Mouse (Mus musculus) spleen, embryonic (tissue): Measurements from ENCODE around the gene Zc2hc1c.

ENCODE experiments used
- CTCF ChIA-PET: fragments of 350-600 bp; sonication (Branson Sonifier 250); formaldehyde crosslinking; loops from one replicate; lab custom pipeline; 2022; lab: Charles Lee

Zc2hc1c gene

DNA sequence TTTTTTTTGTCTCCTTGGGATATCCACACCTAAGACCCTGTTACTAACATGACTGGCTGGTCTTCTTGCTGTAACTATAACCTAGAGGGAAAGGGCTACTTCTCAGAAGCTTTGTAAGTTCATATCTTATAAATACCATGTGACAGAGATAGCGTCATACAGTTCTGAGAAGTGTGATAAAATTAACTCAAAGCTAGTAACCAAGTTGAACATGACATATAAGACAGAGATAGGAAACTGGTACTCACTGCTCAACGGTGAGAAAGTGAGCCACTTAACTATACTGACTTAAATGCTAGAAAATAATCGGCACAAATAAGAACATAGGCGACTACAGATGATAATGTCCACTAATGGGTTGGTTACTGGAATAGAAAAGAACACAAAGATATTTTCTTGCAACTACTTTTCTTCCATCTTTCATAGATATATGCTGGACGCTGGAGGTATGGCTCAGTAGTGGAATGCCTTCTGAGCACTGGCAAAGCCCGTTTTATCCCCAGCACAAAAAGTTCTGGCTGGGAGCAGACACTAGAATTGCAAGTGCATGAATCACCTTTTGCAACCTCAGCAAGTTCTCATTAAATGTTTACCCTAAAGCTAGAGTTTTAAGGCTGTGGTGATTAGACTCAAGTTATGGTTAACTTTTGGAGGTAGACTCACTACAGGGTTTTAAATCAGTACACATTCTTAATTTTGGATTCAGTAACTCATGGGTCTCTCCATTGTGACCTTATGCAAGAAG is 49.3 kb downstream of the Zc2hc1c start:
- CTCF ChIA-PET: interaction anchor here (0.6 to 2.0 kb wide), 6 partner anchors 82 to 1308 kb away, joined by 5 to 14 read pairs (median 7); no protein-coding TSS in a partner anchor

DNA sequence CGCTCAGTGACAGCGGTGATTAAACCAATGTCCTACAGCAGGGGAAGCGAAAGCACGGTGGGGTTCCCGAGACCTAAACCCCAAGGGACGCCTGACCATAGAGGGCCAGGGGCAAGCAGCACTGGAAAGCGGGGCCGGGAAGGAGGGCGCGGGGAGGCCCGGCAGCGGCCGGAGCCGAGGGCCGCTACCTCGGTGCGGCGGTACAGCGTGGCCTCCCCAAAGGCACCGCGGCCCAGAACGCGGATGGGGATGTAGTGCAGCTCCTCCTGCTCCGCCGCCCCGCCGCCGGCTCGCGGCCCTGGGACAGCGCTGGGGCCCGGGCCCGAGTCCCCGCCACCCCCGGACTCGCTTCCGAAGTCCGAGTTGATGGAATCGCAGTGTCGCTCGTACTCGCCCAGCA is 50.4 kb downstream of the Zc2hc1c start:
- CTCF ChIA-PET: interaction anchor here (0.6 to 2.0 kb wide), 6 partner anchors 81 to 638 kb away, joined by 3 to 14 read pairs (median 7); no protein-coding TSS in a partner anchor

DNA sequence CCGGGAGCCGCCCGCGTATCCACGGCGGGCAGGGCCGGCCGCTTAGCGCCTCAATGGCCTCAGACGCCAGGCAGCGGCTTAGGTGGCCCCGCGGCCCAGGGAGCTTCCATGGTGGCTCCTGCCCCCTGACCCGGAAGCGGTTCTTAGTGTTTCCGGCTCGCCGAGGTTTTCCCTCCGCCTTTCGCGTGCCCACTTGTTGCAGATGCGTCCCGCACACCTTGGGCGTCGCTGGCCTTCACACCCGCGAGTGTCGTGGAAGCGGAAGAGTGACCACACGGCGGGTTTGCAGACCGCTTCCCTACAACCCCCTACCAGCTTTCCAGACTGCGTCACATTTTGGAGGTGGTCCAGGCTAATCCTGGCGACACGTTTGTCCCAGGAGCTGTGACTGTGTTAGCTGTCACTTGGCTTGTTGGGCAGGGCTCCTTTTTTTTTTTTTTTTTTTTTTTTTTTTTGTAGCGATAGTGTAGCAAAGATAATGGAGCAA is 50.9 kb downstream of the Zc2hc1c start, which contains the start of gene Nek9:
Gene Nek9 (minus strand): TSS at position 120 of the 487 bp plus-strand sequence.
- CTCF ChIA-PET: interaction anchor here (0.5 to 2.0 kb wide), 5 partner anchors 44 to 572 kb away, joined by 5 to 18 read pairs (median 8); no protein-coding TSS in a partner anchor

DNA sequence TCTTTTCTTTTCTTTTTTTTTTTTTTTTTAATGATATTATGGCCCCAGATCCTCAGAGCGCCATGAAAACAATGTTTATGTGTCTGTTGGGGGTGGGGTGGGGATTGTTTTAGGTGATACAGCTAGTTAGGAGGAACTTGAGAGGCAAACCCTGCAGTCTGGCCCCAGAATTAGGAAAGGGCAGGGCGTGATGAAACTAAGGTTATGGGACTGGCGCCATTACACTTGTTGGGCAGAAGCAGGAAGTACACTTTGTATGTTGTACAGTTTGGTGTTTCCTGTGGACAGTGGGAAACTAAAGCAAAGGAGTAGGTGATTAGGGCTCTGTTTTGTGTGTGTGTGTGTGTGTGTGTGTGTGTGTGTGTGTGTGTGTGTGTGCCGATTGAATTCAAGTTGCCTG is 51.6 kb downstream of the Zc2hc1c start:
- CTCF ChIA-PET: interaction anchor here (0.6 to 2.0 kb wide), 5 partner anchors 133 to 572 kb away, joined by 3 to 8 read pairs (median 7); no protein-coding TSS in a partner anchor

DNA sequence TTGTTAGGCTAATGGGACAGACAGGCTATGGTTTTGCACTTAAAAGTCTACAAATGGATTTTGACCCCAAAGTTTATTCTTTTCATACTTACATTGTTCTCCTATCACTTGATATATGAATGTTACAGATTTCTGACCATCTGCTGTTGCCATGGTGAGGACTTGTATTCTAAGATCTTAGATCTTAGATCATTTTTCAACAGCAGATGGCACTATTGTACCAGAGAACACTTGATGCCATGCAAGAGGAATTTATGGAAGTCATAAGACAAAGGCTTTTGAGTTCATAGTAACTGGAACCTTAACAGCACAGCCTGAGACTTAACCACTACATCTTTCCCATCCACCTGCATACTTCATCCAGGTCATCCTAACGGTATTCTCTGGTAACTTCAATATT is 52.7 kb downstream of the Zc2hc1c start:
- CTCF ChIA-PET: interaction anchor here (1.1 to 1.8 kb wide), 2 partner anchors 145 to 149 kb away, joined by 3 to 7 read pairs; no protein-coding TSS in a partner anchor

DNA sequence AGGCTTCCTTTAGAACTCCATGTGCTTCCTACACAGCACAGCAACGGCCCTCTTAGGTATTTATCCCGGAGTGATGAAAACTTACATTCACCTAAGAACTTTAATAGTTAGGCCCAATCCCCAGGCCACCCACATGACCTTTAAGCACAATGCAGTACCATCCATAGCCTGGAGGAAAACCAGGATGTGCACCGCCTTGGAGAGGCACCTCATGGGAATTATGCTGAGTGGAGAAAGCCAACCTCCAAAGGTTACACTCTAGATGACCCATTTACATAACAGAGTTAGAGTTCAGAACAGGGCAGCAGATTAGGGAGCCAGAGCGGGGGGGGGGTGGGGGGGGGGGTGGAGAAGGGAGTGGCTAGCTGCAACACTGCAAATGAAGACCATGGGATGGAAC is 53.9 kb downstream of the Zc2hc1c start:
- CTCF ChIA-PET: no interaction called here

DNA sequence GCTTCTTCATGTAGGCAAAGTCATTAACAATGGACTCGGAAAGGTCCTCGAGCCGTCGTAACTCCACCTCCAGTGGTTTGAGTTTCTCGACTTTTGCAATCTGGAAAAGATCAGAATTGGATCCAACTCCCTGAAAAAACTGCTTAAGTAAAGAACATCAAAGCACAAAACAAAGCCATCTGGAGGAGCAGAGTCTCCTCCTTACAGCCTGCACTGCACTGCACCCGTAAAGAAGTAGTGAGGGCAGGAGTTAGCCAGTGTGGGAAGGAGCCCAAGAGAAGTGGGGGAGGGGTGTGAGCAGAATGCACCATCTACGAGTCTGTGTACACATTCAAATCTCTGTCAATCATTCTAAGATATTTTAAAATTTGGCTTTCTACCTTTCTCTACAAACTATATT is 55.9 kb downstream of the Zc2hc1c start:
- CTCF ChIA-PET: interaction anchor here (3.7 kb wide), 1 partner anchor 143 kb away, joined by 17 read pairs; no protein-coding TSS in a partner anchor

DNA sequence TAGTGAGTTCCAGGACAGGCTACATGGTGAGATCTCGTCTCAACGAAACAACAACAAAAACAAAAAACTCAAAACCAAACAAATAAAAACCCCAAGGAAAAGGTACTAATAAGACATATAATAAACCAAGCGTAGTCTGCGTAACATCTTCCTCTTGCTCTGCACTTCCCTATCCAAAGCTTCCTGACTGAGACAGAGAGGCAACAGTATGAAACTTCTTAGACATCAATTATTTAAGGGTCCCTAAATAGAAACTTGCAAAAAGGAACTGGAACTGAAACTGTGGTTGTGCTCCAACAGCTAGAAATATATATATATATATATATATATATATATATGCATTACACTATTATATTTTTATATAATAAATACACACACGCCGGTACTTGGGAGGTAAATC is 57.2 kb downstream of the Zc2hc1c start:
- CTCF ChIA-PET: interaction anchor here (0.6 to 3.7 kb wide), 3 partner anchors 17 to 142 kb away, joined by 4 to 17 read pairs (median 10); no protein-coding TSS in a partner anchor

DNA sequence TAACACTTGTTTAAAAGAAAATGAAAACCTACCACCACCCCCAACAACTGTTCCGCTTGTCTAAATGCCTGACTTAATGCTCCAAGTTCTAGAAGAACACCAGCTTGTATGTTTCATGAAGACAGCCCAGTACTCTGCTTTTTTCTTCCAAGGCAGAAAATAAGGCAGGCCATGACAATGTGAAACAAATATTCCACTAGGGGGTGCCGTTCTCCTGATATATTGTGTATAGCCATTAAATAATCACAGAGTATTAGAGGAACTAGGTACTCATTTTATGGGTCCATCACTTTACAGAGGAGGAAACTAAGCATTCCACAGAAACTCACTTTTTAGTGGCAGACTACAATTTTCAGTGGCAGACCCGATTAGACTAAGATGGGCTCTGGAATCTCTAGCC is 58.0 kb downstream of the Zc2hc1c start:
- CTCF ChIA-PET: interaction anchor here (1.0 to 3.7 kb wide), 3 partner anchors 141 to 146 kb away, joined by 4 to 17 read pairs (median 4); no protein-coding TSS in a partner anchor

DNA sequence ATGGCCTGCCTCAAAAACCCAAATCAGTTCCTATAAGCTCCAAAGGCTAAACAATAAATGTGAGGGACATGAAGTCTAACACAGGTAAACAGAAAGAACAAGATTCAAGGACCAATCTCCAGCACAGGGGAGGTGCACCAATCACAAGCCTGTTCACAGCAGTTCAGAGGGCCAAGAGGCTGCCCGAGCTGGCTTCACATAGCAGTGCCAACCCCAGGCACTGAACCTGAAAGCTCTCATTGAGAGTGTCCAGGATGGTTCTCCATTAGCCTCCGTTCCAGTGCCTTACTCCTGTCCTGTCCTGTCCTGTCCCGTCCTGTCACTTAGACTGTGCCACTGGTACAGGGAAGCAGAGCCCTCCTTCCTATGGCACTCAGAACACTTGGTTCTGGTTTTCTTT is 58.8 kb downstream of the Zc2hc1c start:
- CTCF ChIA-PET: interaction anchor here (1.0 to 3.7 kb wide), 4 partner anchors 13 to 145 kb away, joined by 4 to 17 read pairs (median 4); no protein-coding TSS in a partner anchor

DNA sequence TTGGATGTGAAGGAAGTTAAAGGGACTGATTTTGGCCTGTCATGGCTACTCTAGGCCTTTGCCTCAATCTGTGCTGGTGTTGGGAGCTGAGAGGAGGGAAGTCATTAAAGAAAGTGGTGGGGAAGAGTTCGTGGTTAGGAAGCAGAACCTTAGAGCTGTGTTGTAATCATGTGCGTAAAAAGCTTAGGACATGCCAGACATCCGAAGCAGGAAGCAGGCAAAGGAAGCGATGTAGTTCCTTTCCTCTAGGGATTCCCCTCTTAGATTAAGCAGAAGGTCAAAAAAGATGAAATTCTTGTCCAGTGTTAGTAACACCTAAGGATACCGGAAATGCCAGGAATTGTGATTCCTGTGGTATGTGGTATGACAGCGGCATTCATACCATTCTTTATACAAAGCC is 59.9 kb downstream of the Zc2hc1c start:
- CTCF ChIA-PET: no interaction called here
